Mouse (Mus musculus) heart, postnatal 0 days (tissue): Measurements from ENCODE around the gene Tefm.

Source experiments
- CTCF ChIP-seq: IDR thresholded peaks from 2 replicates; pipeline ENCODE4 v1.5.1; 2016; ENCODE audit warnings: antibody characterized with exemption, control low read depth, low read depth
- EP300 ChIP-seq: IDR thresholded peaks from 2 replicates; pipeline ENCODE4 v1.6.1; 2016; ENCODE audit warnings: antibody characterized with exemption, low read depth

DNA sequence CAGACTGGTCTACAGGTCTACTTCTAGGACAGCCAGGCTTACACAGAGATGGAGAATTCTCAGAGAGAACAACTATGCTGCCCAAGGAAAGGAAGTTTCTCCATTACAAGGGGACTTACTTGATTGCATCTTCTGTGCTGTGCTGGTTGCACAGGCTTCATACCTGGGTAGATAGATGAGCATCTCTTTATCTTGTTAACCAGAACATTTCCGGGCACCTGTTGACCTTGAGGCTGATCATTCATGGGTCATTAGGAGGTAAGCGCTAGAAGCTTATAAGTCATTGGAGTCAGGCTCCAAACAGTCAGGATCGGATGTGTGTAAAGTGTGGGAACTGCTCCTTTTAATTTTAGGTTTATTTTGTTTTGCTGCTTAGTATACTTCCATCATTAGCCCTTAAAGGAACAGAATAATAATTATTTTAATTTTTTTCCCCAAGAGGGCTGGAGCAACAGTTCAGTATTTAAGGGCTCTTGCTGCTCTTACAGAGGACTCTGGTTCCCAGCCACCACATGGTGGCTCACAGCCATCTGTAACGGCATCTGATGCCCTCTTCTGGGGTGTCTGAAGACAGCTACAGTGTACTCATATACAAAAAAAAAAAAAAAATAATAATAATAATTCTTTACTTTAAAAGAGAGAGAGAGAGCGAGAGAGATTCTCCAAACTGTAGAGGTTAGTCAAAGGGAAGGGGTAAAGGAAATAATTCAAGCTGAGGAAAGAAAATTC is 39.2 kb upstream of the Tefm start:
- TF ChIP-seq CTCF (no peak), EP300 (no peak)
